Mouse (Mus musculus) heart, postnatal 0 days (tissue): ENCODE results near the gene Cask. TPM values are rescaled to one million over a fixed set of nuclear protein-coding genes. Genes with fewer than 3 reads are reported as not detected.

Experiments
- ATAC-seq: fragments of 200-750 bp; cut with Nextera tagmentation; 2 replicates; pipeline ENCODE4 v1.8.0; 2017; ENCODE audit warnings: low read depth, moderate number of reproducible peaks, moderate library complexity; ENCODE audit not compliant: insufficient read depth
- DNase-seq: peaks from one replicate; pipeline ENCODE4 v3.0.0-alpha.2; 2016; ENCODE audit warnings: low spot score
- H3K27ac ChIP-seq: fragments of 300-500 bp; sonication (generic); 2 replicates; pipeline ENCODE4 v1.5.1; 2014; ENCODE audit warnings: low read depth, mild to moderate bottlenecking
- H3K27me3 ChIP-seq: fragments of 300-500 bp; sonication (generic); 2 replicates; pipeline ENCODE4 v1.6.1; 2014; ENCODE audit warnings: low read length, mixed read lengths; ENCODE audit not compliant: control insufficient read depth, insufficient read depth
- H3K36me3 ChIP-seq: fragments of 300-500 bp; sonication (generic); replicated peaks from 2 replicates; pipeline ENCODE4 v1.6.1; 2014; ENCODE audit warnings: low read length, mixed read lengths; ENCODE audit not compliant: control insufficient read depth, insufficient read depth
- H3K4me1 ChIP-seq: fragments of 300-500 bp; sonication (generic); 2 replicates; pipeline ENCODE4 v1.6.1; 2014; ENCODE audit warnings: antibody characterized with exemption; ENCODE audit not compliant: control insufficient read depth, insufficient read depth
- H3K4me2 ChIP-seq: fragments of 300-500 bp; sonication (generic); 2 replicates; pipeline ENCODE4 v1.6.1; 2014; ENCODE audit warnings: low read depth, mild to moderate bottlenecking, low read length, moderate library complexity
- H3K4me3 ChIP-seq: fragments of 300-500 bp; sonication (generic); 2 replicates; pipeline ENCODE4 v1.5.1; 2014; ENCODE audit warnings: low read depth, low read length
- H3K9ac ChIP-seq: fragments of 300-500 bp; sonication (generic); replicated peaks from 2 replicates; pipeline ENCODE4 v1.6.1; 2014; ENCODE audit warnings: low read depth, low read length, mixed read lengths
- H3K9me3 ChIP-seq: fragments of 300-500 bp; sonication (generic); replicated peaks from 2 replicates; pipeline ENCODE4 v1.6.1; 2016; ENCODE audit warnings: low read length; ENCODE audit not compliant: control insufficient read depth
- CTCF ChIP-seq: IDR thresholded peaks from 2 replicates; pipeline ENCODE4 v1.5.1; 2016; ENCODE audit warnings: antibody characterized with exemption, control low read depth, low read depth
- EP300 ChIP-seq: IDR thresholded peaks from 2 replicates; pipeline ENCODE4 v1.6.1; 2016; ENCODE audit warnings: antibody characterized with exemption, low read depth
- WGBS: fragments of 180-500 bp; shearing (Covaris S2); extraction: QIAGEN DNeasy Blood & Tissue Kit; methylation state at CpG from one replicate; pipeline ENCODE4 v1.1.7; 2014; 5-methylcytosine and 5-hydroxymethylcytosine counted together
- polyA plus RNA-seq: library from polyadenylated mRNA; unstranded; fragments of >200 nt; fragmentation: Nextera tagmentation; extraction: Ambion mirVana; gene quantifications from 2 replicates; pipeline ENCODE4 v1.2.1, GENCODE M21; 2015
- total RNA-seq: library from RNA; depleted of rRNA; stranded (reverse); fragments of >200 nt; gene quantifications from 2 replicates; pipeline ENCODE4 v1.2.3, GENCODE M21; 2014; ENCODE audit warnings: low replicate concordance

Gene Cask
- total and polyA plus RNA-seq, 2 experiments from 2014 or later = 4.5 to 23.1 TPM

GRCm38 (mm10) chrX:13479570-13479969 is 371.6 kb downstream of the Cask start:
- DNase-seq (no peak), ATAC-seq (no peak)
- no peaks in the 10 kb centered on the region for H3K9me3 ChIP-seq
- H3K9ac ChIP-seq = no peak overlapping the region
- H3K4me2 ChIP-seq = no peak overlapping the region
- TF ChIP-seq CTCF (no peak), EP300 (no peak)
- H3K4me3 ChIP-seq = no peak overlapping the region
- no peak overlapping the region for H3K27ac ChIP-seq
- no peaks in the 10 kb centered on the region for H3K4me1 ChIP-seq
- H3K27me3 ChIP-seq = peaks cover 10% of the 10 kb centered on the region; the same call in 1 of the 2 replicates
- no peaks in the 10 kb centered on the region for H3K36me3 ChIP-seq

DNA sequence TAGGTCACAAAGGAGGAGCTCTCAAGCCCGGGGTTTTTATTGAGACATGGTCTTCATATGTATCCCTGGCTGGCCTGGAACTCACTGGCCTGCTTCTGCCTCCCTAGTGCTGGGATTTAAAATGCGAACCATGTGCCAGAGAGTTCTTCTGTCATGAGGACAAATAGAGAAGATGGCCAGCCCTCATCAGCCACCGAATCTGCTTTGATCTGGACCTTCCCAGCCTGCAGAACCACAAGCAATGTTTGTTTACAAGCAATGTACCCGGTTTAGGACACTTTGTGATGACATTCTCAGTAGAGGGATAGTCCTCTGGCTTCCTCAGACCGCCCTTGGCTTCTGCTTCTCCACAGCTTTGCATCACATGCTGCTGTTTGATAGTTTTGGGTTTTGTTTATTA is 372.9 kb downstream of the Cask start:
- WGBS = 65% methylated on average over 5 of the region's 5 CpGs
- TF ChIP-seq CTCF (no peak), EP300 (no peak)
- Histone ChIP-seq H3K27ac (no peak overlapping the region), H3K27me3 (0 out of 2 replicates have a peak, but pooled peaks cover 5% of the 10 kb centered on the region), H3K36me3 (no peaks in the 10 kb centered on the region), H3K4me3 (no peak overlapping the region), H3K4me2 (no peak overlapping the region), H3K9ac (no peak overlapping the region), H3K4me1 (no peaks in the 10 kb centered on the region), H3K9me3 (no peaks in the 10 kb centered on the region)
- ATAC-seq (no peak), DNase-seq (no peak)

DNA sequence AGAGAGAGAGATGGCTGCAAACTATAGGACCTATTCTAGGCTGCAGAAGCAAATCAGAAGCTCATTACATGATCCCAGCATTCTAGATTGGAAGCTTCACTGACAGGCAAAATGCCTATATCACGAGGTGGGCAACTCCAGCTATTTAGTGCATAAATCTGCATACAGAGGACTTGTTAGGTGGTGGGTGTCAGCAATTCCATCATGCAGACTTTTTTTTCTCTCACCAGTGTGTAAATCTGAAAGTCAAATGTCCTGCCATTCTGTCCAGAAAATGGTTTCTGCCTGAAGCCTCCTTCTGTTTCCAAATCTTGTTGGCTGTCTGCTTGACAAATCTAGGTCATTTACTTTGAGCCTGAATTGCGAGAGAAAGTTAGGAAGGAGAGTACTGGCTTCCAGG is 373.6 kb downstream of the Cask start:
- WGBS = 62% methylated on average over 2 of the region's 2 CpGs
- DNase-seq (no peak), ATAC-seq (no peak)
- H3K27me3 ChIP-seq = 0 out of 2 replicates have a peak, but pooled peaks cover 5% of the 10 kb centered on the region
- no peaks in the 10 kb centered on the region for H3K36me3 ChIP-seq
- no peak for TF ChIP-seq EP300
- TF ChIP-seq CTCF = no peak
- no peaks in the 10 kb centered on the region for H3K9me3 ChIP-seq
- H3K27ac ChIP-seq = no peak overlapping the region
- no peak overlapping the region for H3K4me3 ChIP-seq
- no peak overlapping the region for H3K9ac ChIP-seq
- no peaks in the 10 kb centered on the region for H3K4me1 ChIP-seq
- no peak overlapping the region for H3K4me2 ChIP-seq

GRCm38 (mm10) chrX:13475382-13475781 is 375.8 kb downstream of the Cask start:
- no peak for TF ChIP-seq EP300
- TF ChIP-seq CTCF = no peak
- Histone ChIP-seq H3K27me3 (no peaks in the 10 kb centered on the region), H3K27ac (no peak overlapping the region), H3K4me3 (no peak overlapping the region), H3K4me2 (no peak overlapping the region), H3K9ac (no peak overlapping the region), H3K9me3 (no peaks in the 10 kb centered on the region), H3K36me3 (no peaks in the 10 kb centered on the region), H3K4me1 (no peaks in the 10 kb centered on the region)
- no peak for DNase-seq
- no peak for ATAC-seq
- 47% methylated on average over 1 of the region's 1 CpGs for WGBS

DNA sequence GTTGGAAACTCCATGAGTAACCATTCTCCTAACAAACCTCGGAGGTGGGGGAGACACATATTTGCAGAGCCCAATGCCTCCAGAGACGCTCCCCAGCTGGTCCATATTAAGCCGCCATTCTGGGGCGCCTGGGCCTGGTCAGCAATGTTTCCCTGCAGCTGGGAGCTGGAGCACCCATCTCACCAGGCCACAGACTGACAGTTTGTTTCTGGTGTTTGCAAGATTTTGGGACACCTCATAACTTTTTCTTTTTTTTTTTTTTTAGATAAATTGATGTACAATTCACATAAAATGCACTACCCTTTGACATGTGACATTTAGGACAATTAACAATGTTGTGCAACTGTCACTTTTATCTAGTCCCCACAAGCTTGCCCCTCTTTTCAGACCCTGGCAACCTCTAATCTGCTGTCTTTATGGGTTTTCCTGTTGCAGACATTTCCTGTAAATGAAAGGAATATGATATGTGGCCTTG is 378.4 kb downstream of the Cask start:
- ATAC-seq = no peak
- no peak for DNase-seq
- Histone ChIP-seq H3K9ac (no peak overlapping the region), H3K4me3 (no peak overlapping the region), H3K4me2 (no peak overlapping the region), H3K4me1 (no peaks in the 10 kb centered on the region), H3K9me3 (no peaks in the 10 kb centered on the region), H3K27ac (no peak overlapping the region), H3K36me3 (no peaks in the 10 kb centered on the region), H3K27me3 (no peaks in the 10 kb centered on the region)
- 75% methylated on average over 4 of the region's 4 CpGs for WGBS
- TF ChIP-seq CTCF (no peak), EP300 (no peak)

- no peaks in the 10 kb centered on the region for H3K27me3 ChIP-seq
- H3K9me3 ChIP-seq = no peaks in the 10 kb centered on the region
- no peaks in the 10 kb centered on the region for H3K4me1 ChIP-seq
- WGBS = 66% methylated on average over 3 of the region's 3 CpGs
- TF ChIP-seq CTCF = no peak
- TF ChIP-seq EP300 = no peak
- no peaks in the 10 kb centered on the region for H3K36me3 ChIP-seq
- H3K27ac ChIP-seq = no peak overlapping the region
- H3K4me3 ChIP-seq = no peak overlapping the region
- ATAC-seq = no peak
- no peak overlapping the region for H3K9ac ChIP-seq
- no peak overlapping the region for H3K4me2 ChIP-seq
- no peak for DNase-seq
Measured at GRCm38 (mm10) chrX:13471925-13472324, 379.2 kb downstream of the Cask start.
